Mouse (Mus musculus): ENCODE results near the gene Gm28048.

DNA sequence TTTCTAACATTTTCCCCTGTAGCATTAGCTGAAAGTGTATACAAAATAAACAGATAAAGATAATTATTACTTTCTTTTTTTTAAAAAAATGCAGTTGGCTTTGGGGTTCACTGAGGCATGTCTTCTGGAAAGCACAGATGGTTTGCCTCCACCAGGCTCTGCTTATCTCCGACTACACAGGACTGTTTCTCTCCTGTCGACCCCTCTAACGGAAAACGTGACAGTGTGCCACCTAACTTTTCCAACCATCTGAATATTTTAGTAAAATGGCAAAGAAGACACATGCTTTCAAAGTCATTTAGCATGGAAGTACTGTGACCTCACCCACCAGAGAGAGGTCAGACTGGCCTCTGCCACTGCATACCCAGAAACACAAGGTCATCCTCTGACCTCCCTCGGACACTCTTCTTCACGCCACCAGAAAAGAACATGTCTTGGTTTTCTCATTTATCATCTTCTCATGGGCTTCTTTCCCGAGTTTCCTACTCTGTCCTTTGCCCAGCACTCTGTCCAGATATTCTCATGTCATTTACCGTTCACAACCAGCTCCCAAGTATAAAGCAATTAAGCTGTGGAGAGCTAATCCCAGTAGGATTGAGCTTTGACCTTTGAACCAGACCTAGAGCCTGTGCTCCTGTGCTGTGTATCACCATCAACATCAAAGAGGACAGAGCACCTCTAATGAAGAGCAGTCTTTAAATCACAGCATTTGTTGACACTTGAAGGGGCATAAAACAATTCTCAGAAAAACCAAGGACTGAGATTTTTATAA, 134.7 kb downstream of the Gm28048 start:
- TF ChIP-seq CTCF (IDR thresholded peaks at IDR 0.05; ENCODE audit: control insufficient read depth, insufficient read depth, insufficient replicate concordance, low read depth, low read length), result no peak
- no peak for TF ChIP-seq POLR2A (IDR thresholded peaks at IDR 0.05; ENCODE audit: control insufficient read depth, low read depth, low read length)
